Mouse (Mus musculus): ENCODE measurements around the gene Anpep.

The Anpep gene

DNA sequence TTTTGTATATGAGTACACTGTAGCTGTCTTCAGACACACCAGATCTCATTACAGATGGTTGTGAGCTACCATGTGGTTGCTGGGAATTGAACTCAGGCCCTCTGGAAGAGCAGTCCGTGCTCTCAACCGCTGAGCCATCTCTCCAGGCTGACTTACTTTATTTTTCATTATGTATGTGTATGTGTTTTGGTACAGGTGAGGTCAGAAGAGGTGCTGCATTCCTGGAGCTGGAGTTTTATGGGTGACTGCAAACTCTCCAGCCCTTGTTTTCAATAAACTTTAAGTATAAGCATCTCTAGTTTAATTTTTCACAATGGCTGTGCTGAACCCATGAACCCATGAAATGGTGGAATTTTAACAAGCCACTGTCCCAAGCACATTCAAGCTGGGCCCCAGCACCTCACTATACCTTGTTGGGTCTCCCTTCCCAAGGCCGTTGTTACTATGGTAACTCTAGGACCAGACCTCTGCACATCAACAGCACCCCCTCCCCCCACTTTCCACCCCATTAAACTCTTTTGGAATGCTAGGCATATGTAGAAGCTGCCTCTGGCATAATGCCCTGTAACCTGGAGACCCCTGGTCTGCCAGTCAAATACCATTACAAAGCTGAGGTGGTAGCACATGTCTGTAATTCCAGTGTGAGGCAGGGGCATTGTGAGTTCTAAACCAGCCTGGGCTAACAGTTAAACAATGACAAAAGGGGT, 5.6 kb upstream of the Anpep start:
- no peak for DNase-seq (ENCODE audit: low spot score)

DNA sequence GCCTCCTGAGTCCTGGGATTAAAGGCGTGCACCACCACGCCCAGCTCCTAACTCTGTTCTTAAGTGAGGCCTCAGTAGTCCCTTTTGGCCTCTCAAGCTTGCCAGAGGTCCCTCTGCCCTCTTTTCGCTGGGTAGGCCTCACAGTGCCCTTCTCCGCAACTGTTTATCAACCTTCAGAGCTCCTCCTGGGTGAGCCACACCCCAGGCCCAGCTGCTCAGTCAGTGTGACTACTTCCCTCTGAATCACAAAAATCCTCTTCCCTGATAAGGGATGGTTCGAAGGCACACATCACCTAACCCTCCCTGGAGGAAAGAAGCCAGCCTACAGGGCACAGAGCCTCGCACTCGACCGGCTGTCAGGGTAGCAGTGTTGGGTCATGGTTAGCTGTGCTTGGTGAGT, 935 bp upstream of the Anpep start:
- DNase-seq (ENCODE audit: low spot score): no peak

DNA sequence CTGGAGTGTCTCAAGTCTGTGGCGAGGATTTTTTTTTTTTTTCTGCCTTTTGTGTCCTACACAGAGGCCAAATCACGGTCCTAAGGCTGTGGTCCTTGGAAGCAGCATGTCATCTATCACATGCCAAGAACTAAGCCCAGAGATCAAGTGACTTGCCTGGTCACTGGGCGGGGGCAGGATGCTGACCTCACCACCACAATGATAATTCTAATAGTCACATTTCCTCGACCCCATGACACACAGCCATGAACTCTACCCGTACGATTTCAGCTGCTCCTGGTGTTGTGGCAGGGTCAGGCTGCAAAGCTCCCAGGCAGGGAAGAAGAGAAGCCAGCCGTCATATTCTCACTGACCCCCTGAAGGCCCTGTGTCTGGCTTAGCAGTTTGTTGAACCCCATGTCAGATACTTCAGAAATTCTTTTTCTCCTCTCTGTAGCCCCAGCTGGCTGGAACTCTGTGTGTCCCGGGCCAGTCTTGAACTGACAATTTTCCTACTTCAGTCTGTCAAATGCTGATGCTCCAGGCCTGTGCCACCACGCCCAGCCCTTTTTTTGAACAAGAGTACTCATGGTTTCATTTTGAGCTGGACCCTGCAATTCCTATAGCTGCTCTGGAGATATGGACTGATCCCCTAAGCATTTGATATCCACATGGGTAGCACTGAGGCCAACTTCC, 1.8 kb downstream of the Anpep start:
- DNase-seq (ENCODE audit: low spot score): no peak

DNA sequence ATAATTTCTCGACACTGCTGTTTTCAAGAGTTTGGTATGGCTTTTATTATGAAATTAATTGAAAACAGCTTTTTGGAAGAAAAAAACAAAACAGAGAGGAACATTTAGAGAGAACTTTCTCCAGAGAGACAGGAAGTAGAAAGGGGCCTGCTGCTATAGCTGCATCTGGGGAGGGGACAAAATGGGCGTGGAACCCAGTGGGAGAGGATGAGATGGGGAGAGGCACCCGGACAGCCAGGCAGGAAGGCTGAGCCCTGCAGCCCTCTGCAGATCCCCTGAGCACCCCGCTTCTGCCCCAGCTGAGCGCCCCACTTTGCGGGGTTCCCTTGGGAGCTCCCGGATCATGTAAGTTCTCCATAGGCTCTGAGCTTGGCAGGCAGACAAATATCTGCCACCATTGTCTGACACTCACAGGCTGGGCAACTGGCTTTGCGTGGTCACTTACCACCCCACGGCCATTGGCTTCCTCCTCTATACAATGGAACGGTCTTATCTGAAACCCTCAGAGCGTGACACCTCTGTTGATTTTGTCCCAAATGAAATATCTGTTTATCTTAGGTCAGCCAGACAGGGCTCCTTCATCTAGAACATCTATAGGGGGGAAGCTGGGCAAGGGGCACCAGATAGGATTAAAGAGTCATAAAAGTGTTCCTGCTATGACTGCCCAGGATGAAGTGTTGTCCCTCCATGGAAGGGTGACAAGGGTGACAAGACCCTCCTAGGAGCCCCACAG, 2.5 kb downstream of the Anpep start:
- no peak for DNase-seq (ENCODE audit: low spot score)

DNA sequence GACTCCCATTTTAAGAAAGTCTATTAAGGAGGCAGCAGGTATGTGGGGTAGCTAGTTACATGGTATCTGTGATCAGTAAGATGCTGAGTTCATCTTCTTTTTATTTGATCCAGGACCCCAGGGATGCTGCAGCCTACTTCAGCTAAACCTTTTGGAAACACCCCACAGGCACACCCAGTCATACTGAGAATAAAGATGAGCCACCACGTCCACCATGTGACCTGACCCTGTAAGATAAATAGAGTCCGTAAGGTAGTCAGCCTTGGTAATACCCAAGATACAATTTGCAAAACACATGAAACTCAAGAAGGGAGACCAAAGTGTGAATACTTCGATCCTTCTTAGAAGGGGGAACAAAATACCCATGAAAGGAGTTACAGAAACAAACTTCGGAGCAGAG, 4.6 kb downstream of the Anpep start:
- DNase-seq (ENCODE audit: low spot score): no peak

DNA sequence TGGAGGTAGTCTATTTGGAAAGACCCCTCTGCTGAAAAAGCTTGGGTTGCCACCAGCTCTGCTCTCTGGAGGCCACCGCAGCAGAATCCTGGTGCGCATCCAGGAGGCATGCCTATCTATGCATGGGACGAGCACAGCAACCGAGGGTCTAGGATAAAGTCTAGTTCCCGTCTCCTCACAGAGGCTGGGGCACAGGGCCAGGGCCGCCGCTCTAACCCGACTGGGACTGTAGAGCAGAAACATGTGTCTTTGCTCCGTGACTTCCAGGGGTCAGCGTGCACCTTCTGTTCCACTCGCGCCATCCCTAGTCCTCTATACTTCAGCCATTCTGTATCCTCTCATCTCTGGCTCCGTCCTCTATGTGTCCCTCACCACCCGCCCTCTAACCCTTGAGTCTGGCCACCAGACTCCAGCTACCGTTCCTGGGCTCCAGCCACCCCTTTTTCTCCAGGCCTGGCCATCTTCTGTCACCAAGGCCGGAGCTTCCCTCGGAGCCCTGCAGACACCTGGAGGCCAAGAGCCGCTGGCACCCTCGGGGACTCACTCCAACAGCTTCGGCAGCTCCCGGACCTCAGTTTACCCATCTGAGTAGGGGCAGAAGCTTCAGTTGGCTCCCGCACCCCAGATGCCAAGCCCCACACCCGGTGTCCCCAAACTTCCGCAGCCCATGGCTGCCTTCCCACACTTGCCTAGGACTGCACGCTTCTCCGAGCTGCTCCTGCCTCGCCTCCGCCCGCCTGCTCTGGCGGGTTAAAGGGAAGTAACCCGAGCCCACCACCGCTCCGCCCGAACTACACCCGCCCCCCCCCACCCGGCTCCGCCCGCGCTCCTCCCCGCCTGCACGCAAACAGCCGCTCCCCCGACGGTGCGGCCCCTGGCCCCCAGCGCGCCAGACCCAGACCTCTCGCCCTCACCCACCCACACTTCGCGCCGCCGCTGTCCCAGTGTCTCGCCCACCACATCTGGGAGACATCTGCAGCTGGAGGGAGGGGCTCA, 13.1 kb downstream of the Anpep start:
- DNase-seq (ENCODE audit: low spot score): no peak

DNA sequence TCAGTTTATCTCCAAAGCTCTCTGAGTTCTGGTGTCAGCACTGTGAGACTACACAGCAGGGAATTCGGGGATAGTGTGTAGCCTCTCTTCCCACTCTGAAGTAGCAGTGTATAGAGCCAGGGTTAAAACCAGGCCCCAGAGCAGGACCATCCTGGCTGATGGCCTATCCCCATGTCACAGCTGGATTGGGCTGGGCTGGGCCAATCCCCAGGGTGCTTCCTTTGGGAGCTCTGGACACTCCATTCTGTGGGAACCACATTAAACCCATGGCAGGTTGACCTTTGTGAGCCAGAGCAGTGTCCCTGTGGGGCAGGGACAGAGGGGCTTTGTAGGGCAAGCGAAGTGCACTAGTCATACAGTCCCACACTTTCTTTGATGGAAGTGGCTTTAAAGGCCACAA, 14.5 kb downstream of the Anpep start:
- DNase-seq (ENCODE audit: low spot score): no peak

DNA sequence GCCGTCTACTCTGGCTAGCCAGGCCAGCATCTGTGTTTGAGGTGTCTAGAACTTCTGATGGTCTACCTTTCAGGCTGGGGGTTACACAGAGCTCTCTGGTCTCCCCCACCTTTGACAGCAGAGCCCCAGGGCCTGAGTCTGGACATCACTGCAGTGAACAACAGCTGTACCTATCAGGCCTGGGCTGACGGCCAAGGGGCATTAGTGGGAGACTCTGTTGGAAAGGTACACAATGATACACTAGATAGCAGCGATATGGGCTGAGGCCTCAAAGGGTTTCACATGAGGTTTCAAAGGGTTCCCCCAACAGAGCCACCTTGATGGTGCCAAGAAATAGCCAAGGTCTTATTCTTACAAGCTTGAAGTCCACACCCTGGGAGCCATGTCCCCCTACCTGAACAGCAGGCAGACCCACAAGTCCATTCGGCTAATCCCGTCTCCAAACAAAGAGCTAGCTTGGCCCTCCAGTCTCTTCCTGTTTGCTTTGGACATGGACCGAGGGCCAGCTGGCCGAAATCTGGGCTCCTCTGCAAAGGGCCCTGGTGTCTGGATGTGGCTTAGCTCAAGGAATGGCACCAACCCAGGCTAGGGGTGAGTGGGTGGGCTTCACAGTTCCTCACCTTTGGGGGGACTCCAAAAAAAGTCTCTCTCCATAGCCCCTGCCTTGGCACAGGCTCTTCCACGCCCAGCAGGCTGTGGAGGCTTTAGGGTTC, 16.6 kb downstream of the Anpep start:
- no peak for DNase-seq (ENCODE audit: low spot score)

DNA sequence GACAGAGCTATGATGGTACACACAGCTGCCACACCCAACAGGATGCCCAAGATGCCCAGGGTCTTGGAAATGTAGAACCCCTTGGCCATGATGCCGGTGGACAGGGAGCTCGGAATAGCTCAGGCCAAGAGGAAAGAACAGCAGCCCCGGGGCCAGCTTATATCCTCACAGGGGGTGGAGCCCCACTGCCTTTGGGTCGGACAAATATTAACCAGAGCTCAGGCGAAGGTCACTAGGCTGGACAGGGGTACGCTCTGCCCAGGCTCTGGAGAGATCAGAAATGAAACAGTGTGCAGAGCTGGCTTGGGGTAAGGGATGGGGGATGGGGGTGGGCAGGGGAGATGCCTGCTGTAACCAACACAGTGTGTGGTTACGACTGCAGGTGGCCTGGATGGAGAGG, 18.7 kb downstream of the Anpep start:
- DNase-seq (ENCODE audit: low spot score): no peak

DNA sequence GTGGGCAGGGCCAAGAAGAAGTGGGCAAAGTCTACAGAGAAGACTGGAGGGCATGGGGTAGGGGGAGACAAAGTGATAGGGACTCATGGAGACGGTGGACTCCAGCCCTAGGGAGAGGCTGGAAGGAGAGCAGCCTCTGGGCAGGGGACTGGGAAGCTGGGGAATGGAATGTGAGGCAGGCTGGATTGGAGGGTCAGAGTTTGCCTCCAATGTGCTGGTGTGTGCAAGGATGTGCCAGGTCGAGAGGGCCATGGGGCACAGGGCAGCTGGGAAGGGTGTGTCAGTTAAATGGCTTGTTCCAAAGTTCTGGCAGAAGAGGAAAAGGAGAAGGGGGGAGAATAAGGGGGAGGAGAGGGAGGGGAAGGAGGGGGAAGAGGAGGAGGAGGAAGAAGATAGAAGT, 23.6 kb downstream of the Anpep start:
- no peak for DNase-seq (ENCODE audit: low spot score)

DNA sequence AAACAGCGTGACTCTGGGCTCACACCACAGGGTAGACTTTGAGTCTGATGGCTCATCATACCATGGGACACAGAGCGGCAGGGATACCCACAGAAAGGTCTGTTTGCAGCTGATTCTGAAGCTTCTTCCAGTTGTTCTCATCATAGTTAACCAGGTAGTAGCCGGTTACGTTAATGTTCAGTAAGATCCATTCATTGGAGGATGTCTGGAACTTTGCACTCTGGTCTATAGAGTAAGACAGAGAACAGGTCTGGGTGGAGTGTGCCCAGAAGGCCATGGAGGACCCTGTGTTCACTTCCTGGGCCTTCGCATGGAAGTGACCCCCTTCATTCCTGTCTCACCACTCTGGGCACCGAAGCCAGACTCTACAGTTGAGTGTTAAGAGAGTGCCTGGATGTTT, 25.7 kb downstream of the Anpep start:
- DNase-seq (ENCODE audit: low spot score): no peak

DNA sequence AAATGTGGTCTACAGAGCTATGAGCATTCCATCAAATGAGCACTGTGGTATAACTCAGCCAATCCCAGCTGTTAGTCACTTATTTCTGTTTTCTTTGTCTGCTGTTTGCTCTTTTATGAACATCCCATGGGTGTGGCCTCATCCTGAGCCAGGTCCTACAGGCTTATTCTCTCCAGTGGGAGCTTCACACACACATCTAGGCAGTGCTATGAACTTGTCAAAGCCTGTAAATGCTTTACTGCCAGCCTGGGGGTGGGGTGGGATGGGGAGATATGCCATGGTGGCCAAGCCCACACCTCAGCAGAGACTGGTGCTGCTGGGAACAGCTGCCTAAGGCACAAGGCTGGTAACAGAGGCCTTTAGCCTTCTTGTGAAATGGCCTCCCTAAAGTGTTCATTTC, 27.9 kb downstream of the Anpep start:
- DNase-seq (ENCODE audit: low spot score): no peak

DNA sequence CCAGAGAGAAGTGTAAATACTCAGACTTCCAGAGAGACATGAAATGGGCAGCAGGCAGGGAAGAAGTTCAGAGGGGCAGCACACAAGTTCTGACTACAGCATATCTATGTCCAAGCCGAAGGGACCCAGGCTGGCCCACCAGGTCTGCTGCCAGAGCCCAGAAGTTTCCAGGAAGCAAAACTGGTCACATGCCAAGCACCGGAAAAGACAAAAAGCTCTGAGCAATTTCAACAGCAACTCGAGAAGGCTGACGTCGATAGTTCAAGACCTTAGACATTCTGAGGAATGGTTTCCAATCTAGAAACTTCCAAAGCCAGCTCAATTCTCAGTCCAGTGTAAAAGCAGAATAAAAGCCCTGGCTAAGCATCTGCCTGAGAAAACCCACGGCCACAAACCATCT, 29.3 kb downstream of the Anpep start:
- DNase-seq (ENCODE audit: low spot score): no peak

DNA sequence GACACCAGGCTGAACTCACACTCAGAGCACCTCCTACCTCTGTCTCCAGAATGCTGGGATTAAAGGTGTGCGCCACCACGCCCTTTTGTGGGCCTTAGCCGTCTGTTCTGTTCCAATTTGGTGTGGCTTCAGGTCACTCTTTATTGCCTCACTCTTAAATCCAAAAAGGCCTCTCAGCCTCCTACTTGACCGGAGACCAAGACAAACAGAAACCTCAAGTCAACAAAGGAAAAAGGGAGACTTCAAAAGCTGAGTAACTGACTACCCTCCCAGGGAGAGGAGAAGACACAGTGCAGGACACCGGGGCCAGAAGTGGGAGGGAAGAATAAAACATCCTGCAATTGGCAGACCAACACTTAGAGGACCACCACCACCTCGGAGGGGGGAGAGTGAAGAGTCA, 29.7 kb downstream of the Anpep start:
- DNase-seq (ENCODE audit: low spot score): no peak

DNA sequence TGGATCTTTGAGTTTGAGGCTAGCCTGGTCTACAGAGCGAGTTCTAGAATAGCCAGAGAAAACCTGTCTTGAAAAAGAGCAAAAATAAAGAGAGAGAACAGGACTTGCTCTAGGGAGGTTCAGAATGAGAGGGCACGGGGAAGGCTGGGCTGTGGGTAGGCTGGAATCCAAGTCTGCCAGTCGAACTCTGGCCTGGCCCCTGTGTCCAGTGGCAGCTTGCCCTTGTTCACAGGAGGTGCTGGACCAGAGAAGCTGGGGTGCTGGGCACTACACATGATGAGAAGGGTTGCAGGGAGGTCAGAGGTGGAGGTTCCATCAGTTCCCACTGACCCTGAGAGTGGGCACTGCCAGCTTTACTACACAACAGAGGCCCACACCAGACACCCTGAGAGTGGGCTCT, 32.5 kb downstream of the Anpep start:
- DNase-seq (ENCODE audit: low spot score): no peak

DNA sequence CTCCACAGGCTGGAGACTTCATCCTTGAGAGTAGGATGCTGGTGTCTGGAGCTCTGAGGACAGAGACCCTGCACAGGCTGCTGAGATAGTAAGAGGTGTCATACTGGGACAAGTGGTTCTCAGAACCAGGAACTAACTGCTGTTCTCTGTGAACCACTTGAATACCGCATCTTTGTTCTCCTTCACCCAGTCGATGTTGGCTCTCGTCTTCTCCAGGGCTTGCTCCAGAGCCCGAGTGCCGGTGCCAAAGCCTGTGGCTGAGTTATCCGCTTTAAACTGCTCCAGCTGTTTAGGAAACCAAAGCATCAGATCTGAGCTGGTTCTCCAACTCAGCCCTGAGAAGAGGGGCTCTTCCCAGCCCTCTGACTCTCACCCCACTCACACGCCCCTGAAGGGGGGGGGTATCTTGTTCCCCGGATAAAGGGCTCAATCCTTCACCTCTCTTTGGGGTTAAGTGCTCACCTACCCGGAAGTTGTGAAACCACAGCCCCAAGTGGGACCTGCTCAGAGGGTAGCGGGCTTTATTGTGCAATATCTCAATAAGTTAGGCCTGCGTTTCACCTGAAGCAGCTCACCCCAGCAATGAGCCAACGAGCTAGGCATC, 38.7 kb downstream of the Anpep start:
- DNase-seq (ENCODE audit: low spot score): no peak

DNA sequence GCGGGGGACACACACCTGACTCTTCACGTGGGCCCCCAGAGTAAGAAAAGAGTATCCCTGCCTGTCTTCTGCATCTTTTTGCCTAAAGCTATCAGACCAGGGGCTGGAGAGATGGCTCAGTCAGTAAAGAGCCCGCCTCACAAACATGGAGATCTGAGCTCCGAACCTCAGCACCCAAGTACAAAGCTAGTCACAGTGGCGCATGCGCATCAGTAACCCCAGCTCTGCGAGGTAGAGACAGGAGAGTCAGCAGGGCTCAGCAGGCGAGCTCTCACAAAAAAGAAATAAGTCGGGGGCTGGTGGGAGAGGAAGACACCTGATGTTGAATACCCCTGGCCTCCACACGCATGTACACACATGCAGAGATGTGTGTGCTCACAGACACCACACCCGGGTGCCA, 40.9 kb downstream of the Anpep start:
- no peak for DNase-seq (ENCODE audit: low spot score)

DNA sequence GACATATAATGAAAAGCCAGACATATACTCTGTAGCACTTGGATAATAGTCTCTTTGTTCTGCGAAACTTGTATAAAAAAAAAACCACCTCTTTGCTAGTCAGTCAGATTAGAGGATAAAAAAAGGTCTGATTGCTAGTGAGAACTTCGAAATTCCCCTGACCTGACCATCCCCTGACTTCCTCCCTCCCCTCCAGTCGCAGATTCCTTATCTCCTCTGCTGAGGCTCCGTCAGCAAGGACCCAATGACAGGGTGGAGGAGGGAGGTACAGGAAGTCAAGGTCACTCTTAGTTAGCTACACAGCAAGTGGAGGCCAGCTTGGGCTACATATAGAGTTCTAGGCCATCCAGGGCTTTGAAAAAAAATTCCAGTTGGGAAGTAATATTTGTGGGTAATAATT, 41.3 kb downstream of the Anpep start:
- no peak for DNase-seq (ENCODE audit: low spot score)

DNA sequence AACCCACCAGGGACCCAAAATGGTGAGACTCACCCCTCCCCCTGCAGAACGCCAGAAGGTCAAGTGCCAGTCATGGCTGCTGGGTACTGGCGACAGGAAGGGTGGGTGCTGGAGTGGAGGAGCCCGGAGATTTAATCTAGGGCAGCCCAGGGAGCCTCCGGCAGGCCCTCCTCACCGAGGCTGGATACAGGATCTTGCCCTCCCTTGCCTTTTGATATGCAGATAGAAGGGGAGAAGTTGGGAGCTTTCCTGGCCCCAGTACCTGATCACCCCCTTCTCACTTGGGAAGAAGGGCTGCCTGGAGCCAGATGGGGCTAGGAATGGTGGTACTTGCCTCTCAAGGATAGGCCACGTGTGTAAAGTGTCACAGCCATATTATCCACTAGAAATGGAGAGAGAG, 42.5 kb downstream of the Anpep start:
- DNase-seq (ENCODE audit: low spot score): no peak

DNA sequence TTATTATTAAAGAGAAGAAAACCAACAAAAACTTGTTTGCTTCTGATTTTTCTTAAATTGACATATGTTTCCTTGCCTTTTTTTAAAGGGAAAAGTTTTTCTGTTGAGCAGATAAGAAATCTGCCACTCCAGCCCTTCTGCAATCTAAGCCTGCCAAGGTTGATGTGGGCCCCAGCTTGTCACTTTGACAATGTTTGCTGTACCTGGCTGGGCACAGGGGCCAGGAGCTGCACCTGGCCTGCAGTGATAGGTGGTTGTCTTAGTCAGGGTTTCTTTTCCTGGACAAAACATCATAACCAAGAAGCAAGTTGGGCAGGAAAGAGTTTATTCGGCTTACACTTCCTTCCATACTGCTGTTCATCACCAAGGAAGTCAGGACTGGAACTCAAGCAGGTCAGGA, 47.5 kb downstream of the Anpep start:
- DNase-seq (ENCODE audit: low spot score): no peak
